Mouse (Mus musculus): ENCODE measurements around the gene Pclo.

DNA sequence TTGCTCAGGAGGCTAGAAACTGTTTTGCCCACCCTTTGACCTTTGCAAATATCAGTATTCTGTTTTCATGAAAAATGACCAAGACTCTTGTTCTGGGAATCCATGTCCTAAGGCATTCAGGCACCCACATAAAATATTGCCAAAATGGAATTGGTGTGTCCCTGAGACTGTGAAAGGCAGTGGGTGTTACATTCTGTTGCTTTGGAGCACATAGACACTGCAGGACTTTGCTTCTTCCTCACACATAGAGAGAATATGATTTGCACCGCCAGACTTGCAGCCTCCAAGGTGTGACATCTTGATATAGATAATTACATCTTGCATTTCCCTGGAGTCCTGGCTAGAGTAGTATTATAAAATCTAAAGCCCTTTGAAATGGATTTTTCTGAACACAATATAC is 6.2 kb upstream of the Pclo start:
- TF ChIP-seq CTCF (IDR thresholded peaks at IDR 0.05; ENCODE audit: low read depth) (no peak), EP300 (IDR thresholded peaks at IDR 0.05; ENCODE audit: low read depth) (no peak)

Data from liver, embryonic 14.5 days (tissue).